Mouse (Mus musculus) liver, postnatal 0 days (tissue): Measurements from ENCODE around the gene B4galnt2.

Source experiments
- CTCF ChIP-seq: sonication (generic); IDR thresholded peaks from 2 replicates; pipeline ENCODE4 v1.5.1; 2016; ENCODE audit warnings: antibody characterized with exemption, low read depth
- EP300 ChIP-seq: IDR thresholded peaks from 2 replicates; pipeline ENCODE4 v1.6.1; 2016; ENCODE audit warnings: antibody characterized with exemption, low read depth, mild to moderate bottlenecking

- no peak for TF ChIP-seq CTCF
- TF ChIP-seq EP300, result no peak
These were observed 83.4 kb downstream of the B4galnt2 start for GRCm38 (mm10) chr11:95831276-95831619.
